Mouse (Mus musculus) lung, embryonic 16.5 days (tissue): ENCODE results near the gene Rbm8a2. TPM values are rescaled to one million over a fixed set of nuclear protein-coding genes. Genes with fewer than 3 reads are reported as not detected.

Experiments used
- ATAC-seq: fragments of 200-750 bp; cut with Nextera tagmentation; 2 replicates; pipeline ENCODE4 v1.8.0; 2017; ENCODE audit warnings: low read depth, mild to moderate bottlenecking, moderate library complexity
- H3K27ac ChIP-seq: fragments of 300-500 bp; sonication (generic); 2 replicates; pipeline ENCODE4 v1.5.1; 2014; ENCODE audit warnings: mild to moderate bottlenecking, control low read depth, low read length
- H3K27me3 ChIP-seq: fragments of 300-500 bp; sonication (generic); 2 replicates; pipeline ENCODE4 v1.6.1; 2014; ENCODE audit warnings: low read depth, low read length, mixed read lengths; ENCODE audit not compliant: control insufficient read depth, insufficient read depth
- H3K36me3 ChIP-seq: fragments of 300-500 bp; sonication (generic); 2 replicates; pipeline ENCODE4 v1.6.1; 2014; ENCODE audit warnings: low read length; ENCODE audit not compliant: control insufficient read depth, insufficient read depth
- H3K4me1 ChIP-seq: fragments of 300-500 bp; sonication (generic); replicated peaks from 2 replicates; pipeline ENCODE4 v1.6.1; 2014; ENCODE audit warnings: low read length, mixed read lengths; ENCODE audit not compliant: control insufficient read depth, insufficient read depth
- H3K4me2 ChIP-seq: fragments of 300-500 bp; sonication (generic); 2 replicates; pipeline ENCODE4 v1.6.1; 2014; ENCODE audit warnings: low read depth, low read length, control low read depth
- H3K4me3 ChIP-seq: fragments of 300-500 bp; sonication (generic); 2 replicates; pipeline ENCODE4 v1.5.1; 2014; ENCODE audit warnings: mild to moderate bottlenecking, low read length, control low read depth
- H3K9ac ChIP-seq: fragments of 300-500 bp; sonication (generic); 2 replicates; pipeline ENCODE4 v1.6.1; 2014; ENCODE audit warnings: low read length, control low read depth
- H3K9me3 ChIP-seq: fragments of 300-500 bp; sonication (generic); 2 replicates; pipeline ENCODE4 v1.6.1; 2016; ENCODE audit warnings: low read length; ENCODE audit not compliant: control insufficient read depth
- WGBS: fragments of 180-500 bp; shearing (Covaris S2); extraction: QIAGEN DNeasy Blood & Tissue Kit; methylation state at CpG from one replicate; pipeline ENCODE4 v1.1.7; 2014; 5-methylcytosine and 5-hydroxymethylcytosine counted together
- polyA plus RNA-seq: library from polyadenylated mRNA; unstranded; fragments of >200 nt; fragmentation: Nextera tagmentation; extraction: Ambion mirVana; gene quantifications from 2 replicates; pipeline ENCODE4 v1.2.1, GENCODE M21; 2015

The Rbm8a2 gene
- polyA plus RNA-seq, 1 experiment from 2014 or later, result 0.45 TPM

DNA sequence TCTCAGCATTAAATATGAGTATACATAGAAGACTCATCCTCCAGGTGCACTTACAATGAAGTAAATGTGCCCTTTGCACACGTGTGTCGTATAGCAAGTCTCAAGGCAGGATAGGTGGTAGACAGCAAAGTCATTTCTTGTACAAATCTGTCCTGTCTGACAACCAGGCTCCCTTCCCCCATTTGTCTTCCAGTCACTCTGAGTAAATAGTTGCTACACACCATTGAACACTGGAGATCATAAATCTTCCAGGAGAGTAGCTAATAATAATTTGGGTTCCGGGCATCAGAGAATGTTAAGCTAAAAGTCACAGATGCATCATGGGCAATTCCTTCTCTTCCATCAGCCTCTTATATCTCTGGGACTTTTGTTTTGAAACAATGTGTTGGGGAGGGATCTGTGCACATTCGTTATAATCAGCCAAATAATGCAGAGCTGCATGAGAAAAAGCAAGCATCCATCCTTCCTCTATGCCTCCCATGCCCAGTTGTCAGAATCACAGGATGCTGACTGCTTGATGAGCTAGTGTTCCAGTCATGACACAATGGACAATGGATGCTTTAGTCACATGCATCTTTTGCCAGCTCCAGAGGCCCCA, 32.1 kb downstream of the Rbm8a2 start:
- H3K27ac ChIP-seq, result no peak overlapping the region
- H3K36me3 ChIP-seq, result no peaks in the 10 kb centered on the region
- WGBS, result 63% methylated on average over 4 of the region's 4 CpGs
- H3K9ac ChIP-seq, result no peak overlapping the region
- H3K4me2 ChIP-seq, result no peak overlapping the region
- H3K27me3 ChIP-seq, result no peaks in the 10 kb centered on the region
- no peak for ATAC-seq
- no peaks in the 10 kb centered on the region for H3K9me3 ChIP-seq
- H3K4me1 ChIP-seq, result no peaks in the 10 kb centered on the region
- H3K4me3 ChIP-seq, result no peak overlapping the region

DNA sequence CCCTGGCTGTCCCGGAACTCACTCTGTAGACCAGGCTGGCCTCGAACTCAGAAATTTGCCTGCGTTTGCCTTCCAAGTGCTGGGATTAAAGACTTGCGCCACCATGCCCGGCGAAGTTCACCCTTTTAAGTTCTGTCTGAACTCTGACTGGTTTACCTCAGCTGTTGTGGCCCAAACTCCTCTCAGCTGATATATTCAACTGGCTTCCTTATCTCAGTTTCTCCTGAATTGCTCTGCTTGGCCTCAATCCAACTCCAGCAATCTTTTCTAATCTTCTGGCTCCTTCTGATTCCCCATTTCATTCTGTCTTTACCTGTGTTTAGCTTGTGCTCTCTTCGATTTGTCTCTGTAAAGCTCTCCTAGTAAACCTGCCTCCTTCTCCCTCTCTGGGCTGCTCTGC, 35.7 kb downstream of the Rbm8a2 start:
- no peak overlapping the region for H3K4me3 ChIP-seq

DNA sequence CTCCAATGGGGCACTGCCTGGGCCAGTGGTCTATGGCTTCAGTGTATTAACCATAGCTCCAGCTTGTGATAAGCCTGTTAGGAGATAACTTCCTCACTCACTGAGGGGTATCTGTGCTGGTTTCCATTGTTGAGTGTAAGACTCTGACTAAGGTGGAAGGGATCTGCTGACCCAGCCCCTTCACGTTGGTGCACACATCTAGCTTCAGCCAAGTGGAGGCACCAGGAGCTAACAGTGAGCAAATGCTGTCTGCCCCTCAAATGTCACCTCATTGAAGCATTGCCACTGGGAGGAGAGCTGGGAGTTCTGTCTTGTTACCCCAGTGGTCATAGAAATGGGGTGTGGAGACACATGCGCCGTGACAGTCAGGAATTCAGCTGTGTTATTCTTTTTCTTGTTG, 40.2 kb downstream of the Rbm8a2 start:
- H3K27me3 ChIP-seq, result no peaks in the 10 kb centered on the region
- H3K9ac ChIP-seq, result no peak overlapping the region
- WGBS, result 64% methylated on average over 3 of the region's 3 CpGs
- no peak overlapping the region for H3K27ac ChIP-seq
- H3K4me2 ChIP-seq, result no peak overlapping the region
- H3K4me1 ChIP-seq, result 0 out of 2 replicates have a peak, but pooled peaks cover 2% of the 10 kb centered on the region
- no peaks in the 10 kb centered on the region for H3K36me3 ChIP-seq
- H3K9me3 ChIP-seq, result no peaks in the 10 kb centered on the region
- no peak for ATAC-seq
- no peak overlapping the region for H3K4me3 ChIP-seq

More for the DNA sequence above, 35.7 kb downstream of the Rbm8a2 start:
- H3K4me1 ChIP-seq, result no peaks in the 10 kb centered on the region
- no peaks in the 10 kb centered on the region for H3K27me3 ChIP-seq
- 83% methylated on average over 7 of the region's 7 CpGs for WGBS
- H3K4me2 ChIP-seq, result no peak overlapping the region
- ATAC-seq, result no peak
- no peak overlapping the region for H3K27ac ChIP-seq
- no peaks in the 10 kb centered on the region for H3K9me3 ChIP-seq
- H3K9ac ChIP-seq, result no peak overlapping the region
- no peaks in the 10 kb centered on the region for H3K36me3 ChIP-seq

DNA sequence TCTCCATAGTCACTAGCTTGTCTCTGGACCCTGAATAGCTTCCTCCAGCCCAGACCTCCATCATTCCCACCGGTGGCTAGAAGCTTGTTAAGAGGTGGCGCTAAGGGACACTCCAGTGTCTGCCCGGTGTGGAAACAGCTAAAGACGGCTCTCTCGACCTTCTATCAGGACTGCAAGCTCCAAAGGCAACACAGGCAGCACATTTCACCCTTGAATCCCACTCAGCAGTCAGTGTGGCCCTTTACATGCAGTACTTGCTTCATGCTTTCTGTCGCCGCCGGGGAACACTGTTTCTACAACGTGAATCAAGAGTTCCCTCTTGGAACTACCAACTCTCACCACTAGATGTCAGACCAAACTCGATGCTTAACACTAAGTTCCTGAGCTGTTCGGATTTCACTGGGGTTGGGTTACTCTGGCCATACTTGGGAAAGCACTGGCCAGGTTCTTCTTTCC, 42.6 kb downstream of the Rbm8a2 start:
- H3K9ac ChIP-seq, result peak overlapping the region; percentile 55; the same call in 1 of the 2 replicates
- 9% methylated on average over 11 of the region's 11 CpGs for WGBS
- no peaks in the 10 kb centered on the region for H3K36me3 ChIP-seq
- H3K27ac ChIP-seq, result no peak overlapping the region
- peak overlapping the region; percentile 53 for H3K4me2 ChIP-seq
- peak; percentile 81 for ATAC-seq
- 0 out of 2 replicates have a peak, but pooled peaks cover 2% of the 10 kb centered on the region for H3K4me1 ChIP-seq
- H3K9me3 ChIP-seq, result no peaks in the 10 kb centered on the region
- no peaks in the 10 kb centered on the region for H3K27me3 ChIP-seq
- 0 out of 2 replicates have a peak overlapping the region, but pooled peaks have one; percentile 21 for H3K4me3 ChIP-seq

DNA sequence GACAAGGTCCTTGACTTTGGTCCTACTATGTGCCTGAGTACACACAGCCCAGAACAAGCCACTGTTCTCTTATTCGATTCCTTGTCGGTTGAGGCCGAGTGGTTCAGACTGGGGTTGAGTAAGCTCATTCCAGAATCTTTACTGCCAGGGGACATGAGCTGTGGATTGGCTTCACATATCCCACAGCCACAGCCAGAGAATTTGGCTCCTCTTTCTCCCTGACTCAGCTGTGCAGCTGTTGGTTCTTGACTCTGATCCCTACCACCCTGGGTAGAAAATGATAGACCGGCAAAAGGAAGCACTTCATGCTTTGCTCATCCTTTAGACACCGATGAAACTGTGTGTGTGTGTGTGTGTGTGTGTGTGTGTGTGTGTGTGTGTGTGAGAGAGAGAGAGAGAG, 47.5 kb downstream of the Rbm8a2 start:
- 0 out of 2 replicates have a peak, but pooled peaks cover 2% of the 10 kb centered on the region for H3K4me1 ChIP-seq
- H3K27ac ChIP-seq, result no peak overlapping the region
- no peak overlapping the region for H3K4me3 ChIP-seq
- no peaks in the 10 kb centered on the region for H3K9me3 ChIP-seq
- ATAC-seq, result no peak
- no peaks in the 10 kb centered on the region for H3K36me3 ChIP-seq
- H3K9ac ChIP-seq, result no peak overlapping the region
- H3K27me3 ChIP-seq, result no peaks in the 10 kb centered on the region
- no peak overlapping the region for H3K4me2 ChIP-seq
- 85% methylated on average over 5 of the region's 5 CpGs for WGBS

Other genes starting within 250 kb of the Rbm8a2 start
- gene Exo1, start 98.5 kb downstream of the Rbm8a2 start, polyA plus RNA-seq, result 61.9 and 73.3 TPM in 2 replicates
- gene Gm38100, start 58.8 kb downstream of the Rbm8a2 start, polyA plus RNA-seq, result 0.15 TPM in 1 of 2 replicates, not detected in the other